Mouse (Mus musculus) layer of hippocampus, postnatal 10 days (tissue): ENCODE measurements around the gene Olfr123. TPM values are rescaled to one million over a fixed set of nuclear protein-coding genes. Genes with fewer than 3 reads are reported as not detected.

Experiments
- DNase-seq, 2 experiments: peaks; one replicate each; pipeline ENCODE4 v3.0.0; 2021; ENCODE audit warnings: low spot score in 2 of 2
- long read RNA-seq: library from polyadenylated mRNA; stranded (forward); transcript quantifications from one replicate; pipeline ENCODE4 v2.0.0, GENCODE M21; 2023
- total RNA-seq, 2 experiments: library from RNA; stranded (reverse); gene quantifications; 2 replicates each; pipeline ENCODE4 v1.2.3; 2021

The Olfr123 gene
- not detected for total RNA-seq
- long read RNA-seq, result 0 reads

DNA sequence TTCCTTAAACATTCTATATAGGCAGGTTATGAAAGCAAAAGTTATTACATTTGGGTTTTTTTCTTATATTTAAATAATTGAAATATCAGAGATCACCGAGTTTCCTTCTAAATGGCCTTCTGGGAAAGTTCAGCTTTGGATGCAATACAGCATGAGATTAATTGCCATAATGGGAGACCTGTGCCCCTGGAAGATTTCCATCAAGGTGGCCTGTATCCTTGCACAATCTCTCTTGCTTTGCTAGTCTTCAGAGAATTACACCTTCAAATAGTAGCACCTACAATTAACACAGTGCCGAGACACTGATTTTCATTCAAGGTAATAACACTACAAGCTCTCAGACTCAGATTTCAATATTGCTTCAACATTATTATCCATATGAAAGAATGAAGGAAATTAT, at the start of gene Olfr123:
Gene Olfr123, plus strand, starts transcription at position 301 of the 400 bp plus-strand sequence.
- DNase-seq, result no peak

DNA sequence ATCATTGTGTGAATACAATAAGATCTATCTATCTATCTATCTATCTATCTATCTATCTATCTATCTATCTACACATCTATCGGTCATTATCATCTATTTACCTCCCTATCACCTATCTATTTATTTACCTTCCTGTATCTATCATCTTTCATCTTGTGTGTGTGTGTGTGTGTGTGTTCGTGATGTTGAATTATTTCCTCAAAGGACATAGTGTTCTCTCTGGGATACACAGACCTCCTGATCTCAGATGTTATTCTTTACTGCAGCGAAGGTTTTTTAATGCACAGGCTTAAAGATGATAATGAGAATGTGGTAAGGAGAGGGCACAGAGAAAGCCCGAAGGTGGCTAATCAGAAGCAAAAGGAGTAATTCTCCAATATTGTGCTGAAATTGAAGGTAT, 25.0 kb upstream of the Olfr123 start, which contains the start of gene Olfr122:
Gene Olfr122, plus strand, starts transcription at position 301 of the 400 bp plus-strand sequence.
- no peak for DNase-seq

DNA sequence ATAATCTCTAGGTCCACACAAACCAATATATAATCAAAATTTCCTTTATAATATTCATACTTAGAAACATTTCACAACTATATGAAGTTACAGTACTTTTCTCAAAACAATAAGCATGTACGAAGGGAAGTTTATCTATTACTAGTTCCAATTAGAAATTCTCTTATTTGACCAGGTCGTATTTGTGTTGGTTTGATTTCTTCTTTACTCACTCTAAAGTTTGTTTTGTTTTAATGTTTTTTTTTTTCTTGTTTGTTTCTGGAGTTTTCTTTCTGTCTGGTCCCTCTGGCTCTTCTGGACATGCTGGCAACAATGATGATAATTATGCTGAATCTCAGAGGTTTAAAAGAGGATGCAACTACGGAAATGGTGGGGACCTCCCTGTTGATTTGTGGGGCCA, 6.3 kb downstream of the Olfr123 start, which contains the start of gene Olfr124:
Gene Olfr124, plus strand, starts transcription at position 301 of the 400 bp plus-strand sequence.
- DNase-seq, result no peak

DNA sequence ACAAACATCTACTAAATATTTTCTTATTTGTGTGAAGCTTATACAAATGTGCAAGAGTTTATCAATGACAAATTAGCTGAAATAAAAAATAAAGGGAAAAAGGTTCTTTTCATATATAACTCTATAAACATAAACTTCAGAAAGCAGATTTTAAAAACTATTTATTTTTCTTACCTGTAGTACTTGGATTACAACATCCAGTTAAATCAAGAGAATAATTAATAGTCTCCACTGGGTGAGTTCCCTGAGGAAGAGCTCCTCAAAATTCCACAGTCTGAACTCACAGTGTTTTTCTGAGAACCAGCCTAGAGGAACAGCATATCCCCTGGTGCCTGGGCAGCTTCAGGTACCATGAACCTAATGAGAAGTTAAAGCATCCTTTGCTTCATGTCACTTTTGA, 39.3 kb downstream of the Olfr123 start, which contains the start of gene Olfr125:
Gene Olfr125, plus strand, starts transcription at position 301 of the 400 bp plus-strand sequence.
- DNase-seq, result no peak

DNA sequence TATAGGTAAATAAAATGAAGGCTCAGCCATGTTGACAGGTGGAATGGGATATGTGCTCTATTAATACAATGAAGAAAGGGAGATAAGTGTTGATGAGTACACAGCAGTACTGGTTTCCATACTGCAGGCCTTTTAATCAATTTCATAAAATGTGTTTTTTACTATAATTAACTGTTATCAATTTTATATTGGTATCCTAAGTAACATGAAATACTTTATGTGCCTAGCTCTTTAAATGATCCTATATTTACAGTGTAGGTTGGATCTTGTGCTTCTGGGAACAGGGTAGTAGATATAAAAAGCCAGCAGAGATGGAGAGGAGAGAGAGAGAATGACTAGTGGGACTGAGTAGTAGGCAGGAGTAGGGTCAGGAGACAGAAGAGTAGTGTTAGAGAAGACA, 53.9 kb downstream of the Olfr123 start, which contains the start of gene Olfr126:
Gene Olfr126, plus strand, starts transcription at position 301 of the 400 bp plus-strand sequence.
- DNase-seq, result no peak

Other genes starting within 250 kb of the Olfr123 start
- gene Olfr112, start 224.1 kb upstream of the Olfr123 start, total RNA-seq, result not detected
- not detected for gene Olfr113, start 215.9 kb upstream of the Olfr123 start, total RNA-seq
- gene Olfr114, start 200.8 kb upstream of the Olfr123 start, total RNA-seq, result not detected
- gene Olfr115, start 166.4 kb upstream of the Olfr123 start, total RNA-seq, result not detected
- gene Olfr116, start 166.3 kb upstream of the Olfr123 start, total RNA-seq, result not detected
- not detected for gene Olfr117, start 129.7 kb upstream of the Olfr123 start, total RNA-seq
- not detected for gene Olfr118, start 126.5 kb upstream of the Olfr123 start, total RNA-seq
- gene Olfr119, start 97.0 kb upstream of the Olfr123 start, total RNA-seq, result not detected
- not detected for gene Olfr120, start 71.7 kb upstream of the Olfr123 start, total RNA-seq
- gene Olfr121, start 44.7 kb upstream of the Olfr123 start, total RNA-seq, result not detected
- not detected for gene Olfr122, start 24.9 kb upstream of the Olfr123 start, total RNA-seq
- not detected for gene Olfr124, start 6.4 kb downstream of the Olfr123 start, total RNA-seq
- gene Olfr125, start 39.4 kb downstream of the Olfr123 start, total RNA-seq, result not detected
- not detected for gene Olfr126, start 54.0 kb downstream of the Olfr123 start, total RNA-seq
- not detected for gene Olfr127, start 106.9 kb downstream of the Olfr123 start, total RNA-seq
- not detected for gene Olfr128, start 127.0 kb downstream of the Olfr123 start, total RNA-seq
- not detected for gene Olfr761, start 159.6 kb downstream of the Olfr123 start, total RNA-seq